16 mouse cellular contexts compared by ENCODE assay signal in the genomic region with DNA sequence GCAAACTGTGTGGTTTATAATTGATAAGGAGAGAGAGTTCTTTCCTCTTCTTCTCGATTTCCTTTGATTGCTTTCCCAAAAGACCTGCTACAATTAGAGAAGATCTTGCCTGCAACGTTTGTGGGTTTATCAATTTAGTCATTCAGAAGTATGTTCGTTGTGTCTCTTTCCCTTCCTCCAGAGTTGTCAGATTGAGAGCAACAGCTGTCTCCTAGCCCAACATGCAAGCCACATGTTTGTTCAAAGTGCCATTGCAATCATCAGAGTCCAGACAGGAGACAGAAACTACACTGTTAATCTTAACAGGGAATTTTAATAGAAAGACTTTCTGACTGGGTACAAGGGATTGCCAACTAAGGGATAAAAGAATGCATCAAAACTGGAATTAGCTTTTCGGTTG.
"Had no signal": no experiment of that assay in that cellular context is flagged by ENCODE, and none has a peak within 500 bp of the region (broad histone marks: within the 10 kb centered on the region; RNA-seq: fewer than 3 reads in every experiment).

No protein-coding gene starts in this region.

- H3K27me3 ChIP-seq: lung, embryonic 15.5 days; megakaryocyte, embryonic 14.5 days; midbrain, embryonic 13.5 days; midbrain, embryonic 15.5 days; neural tube, embryonic 13.5 days; stomach, embryonic 15.5 days had no signal

- H3K4me2 ChIP-seq: lung, embryonic 15.5 days; midbrain, embryonic 11.5 days; midbrain, embryonic 13.5 days; midbrain, embryonic 15.5 days; neural tube, embryonic 13.5 days; stomach, embryonic 15.5 days had no signal

- H3K36me3 ChIP-seq: lung, embryonic 15.5 days; midbrain, embryonic 13.5 days; midbrain, embryonic 15.5 days; neural tube, embryonic 13.5 days; stomach, embryonic 15.5 days had no signal

- H3K9me3 ChIP-seq: lung, embryonic 15.5 days; midbrain, embryonic 13.5 days; midbrain, embryonic 15.5 days; neural tube, embryonic 13.5 days; stomach, embryonic 15.5 days had no signal

- H3K4me3 ChIP-seq: lung, embryonic 15.5 days; megakaryocyte, embryonic 14.5 days; midbrain, embryonic 13.5 days; midbrain, embryonic 15.5 days; neural tube, embryonic 13.5 days; stomach, embryonic 15.5 days had no signal

- ATAC-seq: lung, postnatal 0 days; midbrain, embryonic 15.5 days had no signal

- H3K4me1 ChIP-seq: megakaryocyte, embryonic 14.5 days; stomach, embryonic 15.5 days had no signal

- H3K27ac ChIP-seq: lung, embryonic 15.5 days; macrophage; midbrain, embryonic 13.5 days; midbrain, embryonic 15.5 days; neural tube, embryonic 13.5 days; stomach, embryonic 15.5 days; stomach, postnatal 0 days had no signal

- DNase-seq: lung, adult 2 months; lung, postnatal 36 days; right cerebral cortex, postnatal 14 days; thymus, adult 2 months; thymus, postnatal 25 days; thymus, postnatal 4 days had no signal

- H3K9ac ChIP-seq: lung, embryonic 15.5 days; midbrain, embryonic 13.5 days; midbrain, embryonic 15.5 days; neural tube, embryonic 13.5 days; stomach, embryonic 15.5 days had no signal
